Mouse (Mus musculus): ENCODE measurements around the gene Hspb6. TPM values are rescaled to one million over a fixed set of nuclear protein-coding genes. Genes with fewer than 3 reads are reported as not detected.
A peak's percentile ranks its signal among the peaks of the same experiment; 100 is the strongest.

The Hspb6 gene
- polyA plus RNA-seq, 1 experiment, result 74.3 TPM

GRCm38 (mm10) chr7:30572969-30573368 lies 21.0 kb downstream of the Hspb6 start:
- H3K4me1 ChIP-seq (ENCODE audit: control insufficient read depth, insufficient read depth, low read length), result no peaks in the 10 kb centered on the region; the same call in 1 of the 2 replicates
- peaks cover 20% of the 10 kb centered on the region for H3K36me3 ChIP-seq (ENCODE audit: control insufficient read depth, insufficient read depth, low read length)
- no peaks in the 10 kb centered on the region for H3K27me3 ChIP-seq (ENCODE audit: control insufficient read depth, insufficient read depth, low read length)
- TF ChIP-seq CTCF (IDR thresholded peaks at IDR 0.05; ENCODE audit: control insufficient read depth, insufficient read depth, insufficient replicate concordance, low read depth, low read length), result no peak
- no peak for TF ChIP-seq POLR2A (IDR thresholded peaks at IDR 0.05; ENCODE audit: control insufficient read depth, low read depth, low read length)
- no peak overlapping the region for H3K4me3 ChIP-seq (ENCODE audit: control insufficient read depth, low read depth, low read length)
- H3K27ac ChIP-seq (ENCODE audit: control insufficient read depth, insufficient read depth, low read depth, low read length), result no peak overlapping the region

DNA sequence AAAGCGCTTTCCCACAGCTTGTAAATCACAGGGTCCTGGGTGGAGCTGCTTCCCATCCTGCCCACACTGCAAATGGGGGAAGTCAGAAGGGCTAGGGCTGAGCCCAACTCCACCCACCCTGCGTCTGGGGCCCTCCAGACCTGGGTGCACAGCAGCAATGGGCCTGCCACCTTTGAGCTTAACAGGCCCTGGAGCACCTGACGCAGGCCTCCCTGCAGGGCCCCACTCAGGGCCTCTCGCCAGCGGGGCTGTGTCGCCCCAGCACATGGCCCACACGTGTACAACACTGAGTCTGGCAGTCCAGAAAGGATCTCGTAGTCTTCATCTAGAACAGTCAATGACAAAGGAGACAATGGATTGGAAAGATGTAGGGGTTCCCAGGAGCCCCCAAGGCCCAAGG lies 28.0 kb downstream of the Hspb6 start:
- Histone ChIP-seq H3K4me3 (ENCODE audit: control insufficient read depth, low read depth, low read length) (no peak overlapping the region), H3K27ac (ENCODE audit: control insufficient read depth, insufficient read depth, low read depth, low read length) (no peak overlapping the region), H3K27me3 (ENCODE audit: control insufficient read depth, insufficient read depth, low read length) (no peaks in the 10 kb centered on the region), H3K4me1 (ENCODE audit: control insufficient read depth, insufficient read depth, low read length) (no peaks in the 10 kb centered on the region; the same call in 1 of the 2 replicates), H3K36me3 (ENCODE audit: control insufficient read depth, insufficient read depth, low read length) (peaks cover 12% of the 10 kb centered on the region)
- TF ChIP-seq POLR2A (IDR thresholded peaks at IDR 0.05; ENCODE audit: control insufficient read depth, low read depth, low read length) (no peak), CTCF (IDR thresholded peaks at IDR 0.05; ENCODE audit: control insufficient read depth, insufficient read depth, insufficient replicate concordance, low read depth, low read length) (no peak)

- no peak for TF ChIP-seq CTCF (IDR thresholded peaks at IDR 0.05; ENCODE audit: control insufficient read depth, insufficient read depth, insufficient replicate concordance, low read depth, low read length)
- TF ChIP-seq POLR2A (IDR thresholded peaks at IDR 0.05; ENCODE audit: control insufficient read depth, low read depth, low read length), result no peak
- Histone ChIP-seq H3K36me3 (ENCODE audit: control insufficient read depth, insufficient read depth, low read length) (peaks cover 7% of the 10 kb centered on the region), H3K27me3 (ENCODE audit: control insufficient read depth, insufficient read depth, low read length) (no peaks in the 10 kb centered on the region), H3K4me3 (ENCODE audit: control insufficient read depth, low read depth, low read length) (no peak overlapping the region), H3K4me1 (ENCODE audit: control insufficient read depth, insufficient read depth, low read length) (peaks cover 2% of the 10 kb centered on the region), H3K27ac (ENCODE audit: control insufficient read depth, insufficient read depth, low read depth, low read length) (no peak overlapping the region)
These were observed 29.6 kb downstream of the Hspb6 start for GRCm38 (mm10) chr7:30581547-30581946.

GRCm38 (mm10) chr7:30584339-30584738 lies 32.4 kb downstream of the Hspb6 start:
- Histone ChIP-seq H3K36me3 (ENCODE audit: control insufficient read depth, insufficient read depth, low read length) (no peaks in the 10 kb centered on the region; the same call in none of the 2 replicates), H3K27me3 (ENCODE audit: control insufficient read depth, insufficient read depth, low read length) (no peaks in the 10 kb centered on the region), H3K4me1 (ENCODE audit: control insufficient read depth, insufficient read depth, low read length) (peaks cover 13% of the 10 kb centered on the region)

DNA sequence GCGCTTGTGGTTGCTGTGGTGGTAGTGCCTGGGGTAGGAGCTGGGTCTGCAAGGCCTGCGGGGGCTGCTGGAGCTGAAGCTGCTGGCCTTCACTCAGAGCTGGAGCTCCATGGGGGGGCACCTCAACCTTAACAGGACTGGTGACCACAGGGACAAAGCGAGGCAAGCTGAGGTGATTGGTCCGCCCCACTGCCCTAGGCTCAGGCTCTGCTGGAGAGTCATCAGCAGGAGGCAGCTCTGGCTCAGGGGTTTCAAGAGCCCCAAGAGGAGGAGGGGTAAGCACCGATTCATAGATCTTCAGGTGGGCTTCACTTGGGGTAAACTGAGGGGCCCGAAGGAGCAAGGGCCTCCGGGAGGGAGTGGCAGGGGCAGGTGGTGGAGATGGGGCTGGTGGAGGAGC lies 33.2 kb downstream of the Hspb6 start:
- Histone ChIP-seq H3K27me3 (ENCODE audit: control insufficient read depth, insufficient read depth, low read length) (no peaks in the 10 kb centered on the region), H3K27ac (ENCODE audit: control insufficient read depth, insufficient read depth, low read depth, low read length) (no peak overlapping the region), H3K4me1 (ENCODE audit: control insufficient read depth, insufficient read depth, low read length) (peaks cover 17% of the 10 kb centered on the region), H3K36me3 (ENCODE audit: control insufficient read depth, insufficient read depth, low read length) (no peaks in the 10 kb centered on the region; the same call in none of the 2 replicates), H3K4me3 (ENCODE audit: control insufficient read depth, low read depth, low read length) (no peak overlapping the region)
- TF ChIP-seq CTCF (IDR thresholded peaks at IDR 0.05; ENCODE audit: control insufficient read depth, insufficient read depth, insufficient replicate concordance, low read depth, low read length), result no peak
- TF ChIP-seq POLR2A (IDR thresholded peaks at IDR 0.05; ENCODE audit: control insufficient read depth, low read depth, low read length), result no peak

More at GRCm38 (mm10) chr7:30584339-30584738, 32.4 kb downstream of the Hspb6 start:
- no peak for TF ChIP-seq POLR2A (IDR thresholded peaks at IDR 0.05; ENCODE audit: control insufficient read depth, low read depth, low read length)
- TF ChIP-seq CTCF (IDR thresholded peaks at IDR 0.05; ENCODE audit: control insufficient read depth, insufficient read depth, insufficient replicate concordance, low read depth, low read length), result no peak
- H3K27ac ChIP-seq (ENCODE audit: control insufficient read depth, insufficient read depth, low read depth, low read length), result no peak overlapping the region
- no peak overlapping the region for H3K4me3 ChIP-seq (ENCODE audit: control insufficient read depth, low read depth, low read length)

DNA sequence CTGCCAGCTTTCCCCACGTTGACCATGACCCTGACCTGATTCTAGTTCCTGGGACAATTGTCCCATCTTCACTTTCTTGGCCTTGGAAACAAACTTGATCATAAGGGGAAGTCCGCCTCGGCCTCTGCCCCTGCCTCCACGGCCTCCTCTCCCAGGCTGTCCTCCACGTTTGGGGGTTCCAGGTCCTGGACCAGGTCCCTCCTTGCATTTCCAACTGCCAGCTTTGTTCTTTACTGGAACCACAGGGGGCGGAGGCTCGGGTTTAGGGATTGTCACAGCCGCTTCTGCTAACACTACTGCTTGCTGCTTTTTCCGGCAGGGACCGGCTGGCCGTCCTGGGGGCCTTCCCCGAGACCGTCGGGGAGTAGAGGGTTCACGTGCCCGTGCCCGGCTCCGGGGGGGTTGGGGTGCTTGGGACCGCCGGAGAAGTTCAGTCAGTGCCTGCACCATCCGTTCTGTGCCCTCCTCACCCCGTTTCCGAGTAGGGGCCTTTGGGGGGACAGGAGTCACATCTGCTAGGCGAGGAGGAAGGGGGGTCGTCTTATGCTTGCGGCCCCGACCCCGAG lies 34.6 kb downstream of the Hspb6 start:
- no peaks in the 10 kb centered on the region; the same call in none of the 2 replicates for H3K36me3 ChIP-seq (ENCODE audit: control insufficient read depth, insufficient read depth, low read length)
- peaks cover 24% of the 10 kb centered on the region for H3K4me1 ChIP-seq (ENCODE audit: control insufficient read depth, insufficient read depth, low read length)
- TF ChIP-seq CTCF (IDR thresholded peaks at IDR 0.05; ENCODE audit: control insufficient read depth, insufficient read depth, insufficient replicate concordance, low read depth, low read length), result no peak
- TF ChIP-seq POLR2A (IDR thresholded peaks at IDR 0.05; ENCODE audit: control insufficient read depth, low read depth, low read length), result no peak
- H3K27me3 ChIP-seq (ENCODE audit: control insufficient read depth, insufficient read depth, low read length), result no peaks in the 10 kb centered on the region
- H3K27ac ChIP-seq (ENCODE audit: control insufficient read depth, insufficient read depth, low read depth, low read length), result no peak overlapping the region
- H3K4me3 ChIP-seq (ENCODE audit: control insufficient read depth, low read depth, low read length), result peak overlapping the region; percentile 96; the same call in 1 of the 2 replicates

- Histone ChIP-seq H3K27me3 (ENCODE audit: control insufficient read depth, insufficient read depth, low read length) (no peaks in the 10 kb centered on the region), H3K4me3 (ENCODE audit: control insufficient read depth, low read depth, low read length) (peak overlapping the region; percentile 96), H3K4me1 (ENCODE audit: control insufficient read depth, insufficient read depth, low read length) (peaks cover 28% of the 10 kb centered on the region), H3K36me3 (ENCODE audit: control insufficient read depth, insufficient read depth, low read length) (no peaks in the 10 kb centered on the region; the same call in 1 of the 2 replicates), H3K27ac (ENCODE audit: control insufficient read depth, insufficient read depth, low read depth, low read length) (peak overlapping the region; percentile 92)
- TF ChIP-seq POLR2A (IDR thresholded peaks at IDR 0.05; ENCODE audit: control insufficient read depth, low read depth, low read length) (no peak; the same call in 1 of the 2 replicates), CTCF (IDR thresholded peaks at IDR 0.05; ENCODE audit: control insufficient read depth, insufficient read depth, insufficient replicate concordance, low read depth, low read length) (no peak)
These were observed 36.1 kb downstream of the Hspb6 start for GRCm38 (mm10) chr7:30587842-30588667.

All from testis, adult 2 months (tissue).